Mouse (Mus musculus) midbrain, embryonic 14.5 days (tissue): ENCODE measurements at regions not wholly inside any gene's neighbourhood (a gene's known extent, or its start where the extent isn't known, plus 50 kb on each side); places are given as distances from the start of the nearest gene placed in this dataset.

Source experiments
- ATAC-seq: fragments of 200-750 bp; cut with Nextera tagmentation; 2 replicates; pipeline ENCODE4 v1.8.0; 2017; ENCODE audit warnings: moderate number of reproducible peaks, moderate library complexity; ENCODE audit not compliant: low FRiP score, low TSS enrichment
- DNase-seq: peaks from one replicate; pipeline ENCODE4 v3.0.0-alpha.2; 2015
- H3K27ac ChIP-seq: fragments of 300-500 bp; sonication (generic); replicated peaks from 2 replicates; pipeline ENCODE4 v1.5.1; 2014; ENCODE audit warnings: mild to moderate bottlenecking, low read depth, low read length, moderate library complexity
- H3K27me3 ChIP-seq: fragments of 300-500 bp; sonication (generic); 2 replicates; pipeline ENCODE4 v1.6.1; 2014; ENCODE audit warnings: low read length, control low read depth, mixed read lengths; ENCODE audit not compliant: control insufficient read depth, insufficient read depth
- H3K36me3 ChIP-seq: fragments of 300-500 bp; sonication (generic); 2 replicates; pipeline ENCODE4 v1.6.1; 2014; ENCODE audit warnings: low read length, control low read depth; ENCODE audit not compliant: control insufficient read depth, insufficient read depth
- H3K4me1 ChIP-seq: fragments of 300-500 bp; sonication (generic); 2 replicates; pipeline ENCODE4 v1.6.1; 2014; ENCODE audit warnings: mild to moderate bottlenecking, antibody characterized with exemption, low read length, control low read depth; ENCODE audit not compliant: control insufficient read depth, insufficient read depth
- H3K4me2 ChIP-seq: fragments of 300-500 bp; sonication (generic); 2 replicates; pipeline ENCODE4 v1.6.1; 2014; ENCODE audit warnings: mild to moderate bottlenecking, low read length, moderate library complexity
- H3K4me3 ChIP-seq: fragments of 300-500 bp; sonication (generic); replicated peaks from 2 replicates; pipeline ENCODE4 v1.5.1; 2014; ENCODE audit warnings: low read depth, low read length
- H3K9ac ChIP-seq: fragments of 300-500 bp; sonication (generic); replicated peaks from 2 replicates; pipeline ENCODE4 v1.6.1; 2014; ENCODE audit warnings: mild to moderate bottlenecking, low read length, moderate library complexity
- H3K9me3 ChIP-seq: fragments of 300-500 bp; sonication (generic); 2 replicates; pipeline ENCODE4 v1.6.1; 2016; ENCODE audit warnings: low read length, control low read depth, mixed read lengths; ENCODE audit not compliant: control insufficient read depth
- WGBS: fragments of 180-500 bp; shearing (Covaris S2); extraction: QIAGEN DNeasy Blood & Tissue Kit; methylation state at CpG from one replicate; pipeline ENCODE4 v1.1.7; 2014; 5-methylcytosine and 5-hydroxymethylcytosine counted together

DNA sequence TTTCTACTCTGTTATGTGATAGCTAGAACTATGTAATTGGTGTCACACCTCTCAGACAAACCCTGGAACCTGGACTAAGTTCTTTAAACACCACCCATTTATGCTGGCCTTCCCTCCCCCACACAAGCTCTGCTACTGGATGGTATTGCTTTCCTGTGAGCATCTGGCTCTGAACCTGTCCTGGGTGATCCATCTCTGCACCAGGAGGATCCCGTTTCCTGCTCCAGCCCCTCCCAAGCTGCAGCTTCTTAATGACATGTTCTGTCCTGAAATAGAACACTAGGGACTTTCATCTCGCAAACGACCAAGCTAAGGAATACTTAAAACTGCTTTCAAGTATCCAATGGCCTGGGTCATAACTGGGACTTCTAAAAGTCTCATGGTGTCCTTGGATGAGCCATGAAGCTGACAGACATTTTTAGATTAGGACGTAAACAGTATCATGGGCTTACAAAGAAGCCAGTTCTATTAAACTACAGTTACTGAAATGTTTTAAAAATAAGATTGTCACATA lies 74.4 kb upstream of the Zdhhc17 start:
- 70% methylated on average over 4 of the region's 4 CpGs for WGBS
- ATAC-seq (no peak), DNase-seq (no peak)
- no peak overlapping the region for H3K27ac ChIP-seq
- no peaks in the 10 kb centered on the region for H3K36me3 ChIP-seq
- no peak overlapping the region for H3K9ac ChIP-seq
- no peak overlapping the region for H3K4me3 ChIP-seq
- no peaks in the 10 kb centered on the region for H3K9me3 ChIP-seq
- no peaks in the 10 kb centered on the region for H3K27me3 ChIP-seq
- H3K4me2 ChIP-seq, result no peak overlapping the region
- peaks cover 3% of the 10 kb centered on the region; the same call in 1 of the 2 replicates for H3K4me1 ChIP-seq

DNA sequence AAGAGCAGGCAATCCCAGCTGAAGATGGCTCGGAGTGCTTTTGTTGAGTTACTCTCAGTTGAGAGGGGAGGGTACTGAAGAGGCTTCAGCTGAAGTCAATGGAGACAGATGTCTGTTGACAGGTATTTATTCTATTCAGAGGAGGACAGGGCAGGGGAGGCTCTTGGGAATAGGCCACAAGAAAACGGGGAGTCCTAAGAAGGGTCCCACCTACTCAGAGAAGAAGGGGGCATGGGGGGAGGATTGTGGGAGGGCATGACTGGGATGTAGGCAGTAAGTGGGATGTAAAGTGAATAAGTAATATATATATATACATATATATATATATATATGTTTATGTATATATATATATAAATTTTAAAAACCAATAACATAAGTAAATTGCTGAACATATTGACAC lies 73.9 kb upstream of the Zdhhc17 start:
- H3K4me3 ChIP-seq, result no peak overlapping the region
- no peak for ATAC-seq
- H3K27ac ChIP-seq, result no peak overlapping the region
- no peaks in the 10 kb centered on the region for H3K9me3 ChIP-seq
- WGBS, result 35% methylated on average over 2 of the region's 2 CpGs
- H3K4me2 ChIP-seq, result no peak overlapping the region
- no peaks in the 10 kb centered on the region for H3K36me3 ChIP-seq
- no peak for DNase-seq
- no peaks in the 10 kb centered on the region for H3K27me3 ChIP-seq
- H3K4me1 ChIP-seq, result peaks cover 3% of the 10 kb centered on the region; the same call in 1 of the 2 replicates
- H3K9ac ChIP-seq, result no peak overlapping the region

DNA sequence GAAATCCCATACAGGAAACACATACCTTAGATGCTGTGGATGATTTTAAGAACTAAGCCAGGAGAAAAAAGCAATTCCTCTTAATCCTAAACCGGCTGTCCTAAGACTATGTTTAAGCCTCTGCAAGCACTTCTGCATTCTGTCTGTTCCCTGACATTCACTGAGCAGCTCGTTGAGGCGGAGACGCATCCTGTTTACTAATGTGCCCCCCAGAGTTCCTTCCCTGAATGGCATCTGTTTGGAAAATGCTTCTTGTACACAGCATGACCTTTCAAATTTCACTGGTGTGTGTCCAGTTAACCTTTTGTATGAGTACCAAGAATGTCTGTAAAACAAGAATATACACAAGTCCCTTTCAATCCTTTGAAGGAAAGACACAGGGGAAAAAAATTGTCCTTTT lies 73.4 kb upstream of the Zdhhc17 start:
- ATAC-seq (no peak), DNase-seq (peak; percentile 72)
- H3K27ac ChIP-seq, result no peak overlapping the region
- WGBS, result 11% methylated on average over 4 of the region's 4 CpGs
- no peak overlapping the region for H3K9ac ChIP-seq
- peaks cover 3% of the 10 kb centered on the region; the same call in 1 of the 2 replicates for H3K4me1 ChIP-seq
- H3K4me2 ChIP-seq, result no peak overlapping the region
- H3K36me3 ChIP-seq, result no peaks in the 10 kb centered on the region
- no peaks in the 10 kb centered on the region for H3K27me3 ChIP-seq
- no peaks in the 10 kb centered on the region for H3K9me3 ChIP-seq
- H3K4me3 ChIP-seq, result no peak overlapping the region

DNA sequence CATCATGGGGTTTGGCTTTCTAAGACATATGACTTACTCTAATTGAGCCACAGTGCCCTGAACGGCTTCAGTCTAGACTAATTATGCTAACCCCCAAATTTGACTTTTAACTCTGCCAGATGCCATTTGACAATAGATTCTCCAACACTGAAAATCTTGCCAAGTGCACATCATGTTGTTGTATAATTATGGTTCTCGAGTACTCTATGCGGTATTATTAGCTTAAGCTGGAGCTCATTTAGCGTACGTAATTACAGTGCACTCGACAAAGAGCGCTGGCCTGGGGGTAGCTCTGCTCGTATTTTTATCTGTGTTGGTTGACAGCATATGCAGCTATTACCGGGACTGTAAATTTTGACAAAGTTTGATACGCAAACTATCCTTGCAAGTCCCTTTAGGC lies 70.4 kb upstream of the Zdhhc17 start:
- no peak overlapping the region for H3K9ac ChIP-seq
- H3K4me3 ChIP-seq, result no peak overlapping the region
- H3K4me1 ChIP-seq, result peaks cover 3% of the 10 kb centered on the region; the same call in 1 of the 2 replicates
- DNase-seq, result peak; percentile 45
- 61% methylated on average over 10 of the region's 10 CpGs for WGBS
- no peak; the same call in 1 of the 2 replicates for ATAC-seq
- H3K27ac ChIP-seq, result no peak overlapping the region
- H3K27me3 ChIP-seq, result no peaks in the 10 kb centered on the region
- no peaks in the 10 kb centered on the region for H3K36me3 ChIP-seq
- H3K4me2 ChIP-seq, result no peak overlapping the region
- H3K9me3 ChIP-seq, result no peaks in the 10 kb centered on the region

GRCm38 (mm10) chr10:111079051-111079450 lies 69.1 kb upstream of the Zdhhc17 start:
- H3K27ac ChIP-seq, result no peak overlapping the region
- H3K36me3 ChIP-seq, result no peaks in the 10 kb centered on the region
- no peak overlapping the region for H3K4me3 ChIP-seq
- 90% methylated on average over 6 of the region's 6 CpGs for WGBS
- DNase-seq (no peak), ATAC-seq (no peak)
- H3K27me3 ChIP-seq, result no peaks in the 10 kb centered on the region
- H3K4me1 ChIP-seq, result peaks cover 3% of the 10 kb centered on the region; the same call in 1 of the 2 replicates
- H3K4me2 ChIP-seq, result no peak overlapping the region
- H3K9me3 ChIP-seq, result no peaks in the 10 kb centered on the region
- H3K9ac ChIP-seq, result no peak overlapping the region

- Histone ChIP-seq H3K4me3 (no peak overlapping the region), H3K36me3 (no peaks in the 10 kb centered on the region), H3K9me3 (no peaks in the 10 kb centered on the region), H3K27ac (no peak overlapping the region), H3K4me1 (peaks cover under 1% of the 10 kb centered on the region; the same call in 1 of the 2 replicates), H3K9ac (no peak overlapping the region), H3K4me2 (no peak overlapping the region), H3K27me3 (no peaks in the 10 kb centered on the region)
- 89% methylated on average over 4 of the region's 4 CpGs for WGBS
- DNase-seq (no peak), ATAC-seq (no peak)
These were observed 67.7 kb upstream of the Zdhhc17 start for GRCm38 (mm10) chr10:111077632-111078031.

DNA sequence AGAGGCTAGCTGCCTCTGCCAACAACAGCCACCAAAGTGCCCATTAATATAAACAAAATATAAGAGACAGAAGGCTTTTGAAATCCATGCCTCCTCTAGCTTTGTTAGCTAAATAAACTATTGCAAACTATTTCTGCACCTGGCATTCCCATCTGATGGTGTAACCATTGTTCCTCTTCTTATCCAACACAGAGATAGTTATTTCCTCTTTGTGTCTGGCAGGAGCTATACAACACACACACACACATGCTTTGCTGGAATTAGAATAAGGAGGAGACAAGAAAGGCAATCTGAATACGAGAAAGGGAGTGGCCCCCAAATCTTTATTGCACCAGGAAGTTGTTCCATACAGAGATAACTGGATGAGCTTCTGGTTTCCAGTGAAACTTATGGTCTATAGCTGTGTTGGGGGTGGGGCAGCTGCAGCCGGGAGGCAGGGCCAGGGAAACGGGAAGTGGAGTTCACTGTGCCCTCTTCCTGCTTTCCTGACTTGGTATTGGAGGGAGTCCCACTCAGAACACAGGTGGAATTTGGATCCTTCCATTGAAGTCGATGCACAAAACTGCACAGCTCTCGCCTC lies 64.0 kb upstream of the Zdhhc17 start:
- Histone ChIP-seq H3K4me3 (no peak overlapping the region), H3K4me1 (peaks cover 3% of the 10 kb centered on the region; the same call in 1 of the 2 replicates), H3K36me3 (no peaks in the 10 kb centered on the region), H3K27ac (no peak overlapping the region), H3K9ac (no peak overlapping the region), H3K27me3 (no peaks in the 10 kb centered on the region), H3K4me2 (no peak overlapping the region), H3K9me3 (no peaks in the 10 kb centered on the region)
- DNase-seq (no peak), ATAC-seq (no peak)
- WGBS, result 72% methylated on average over 5 of the region's 5 CpGs

GRCm38 (mm10) chr10:111073262-111073661 lies 63.3 kb upstream of the Zdhhc17 start:
- no peak overlapping the region for H3K27ac ChIP-seq
- DNase-seq, result peak; percentile 64
- 17% methylated on average over 14 of the region's 14 CpGs for WGBS

GRCm38 (mm10) chr10:111072554-111072909 lies 62.6 kb upstream of the Zdhhc17 start:
- DNase-seq (no peak), ATAC-seq (no peak)
- Histone ChIP-seq H3K4me2 (no peak overlapping the region), H3K4me3 (no peak overlapping the region), H3K9ac (no peak overlapping the region), H3K27ac (no peak overlapping the region), H3K9me3 (no peaks in the 10 kb centered on the region), H3K36me3 (no peaks in the 10 kb centered on the region), H3K27me3 (no peaks in the 10 kb centered on the region), H3K4me1 (peaks cover 3% of the 10 kb centered on the region; the same call in 1 of the 2 replicates)
- 42% methylated on average over 2 of the region's 2 CpGs for WGBS

More at GRCm38 (mm10) chr10:111073262-111073661, 63.3 kb upstream of the Zdhhc17 start:
- peak; percentile 62; the same call in 1 of the 2 replicates for ATAC-seq
- no peak overlapping the region for H3K4me3 ChIP-seq
- H3K4me2 ChIP-seq, result peak overlapping the region; percentile 13
- no peaks in the 10 kb centered on the region for H3K36me3 ChIP-seq
- H3K9me3 ChIP-seq, result no peaks in the 10 kb centered on the region
- H3K9ac ChIP-seq, result no peak overlapping the region; the same call in 1 of the 2 replicates
- no peaks in the 10 kb centered on the region for H3K27me3 ChIP-seq
- peaks cover 3% of the 10 kb centered on the region; the same call in 1 of the 2 replicates for H3K4me1 ChIP-seq
